Mouse (Mus musculus) left cerebral cortex, adult 8-10 months (tissue): ENCODE results near the gene Mfsd4b1. TPM values are rescaled to one million over a fixed set of nuclear protein-coding genes. Genes with fewer than 3 reads are reported as not detected.
A peak's percentile ranks its signal among the peaks of the same experiment; 100 is the strongest.

ENCODE experiments used
- DNase-seq, 2 experiments: peaks; one replicate each; pipeline ENCODE4 v3.0.0; 2022; ENCODE audit warnings: low spot score in 2 of 2
- total RNA-seq, 4 experiments: library from RNA; stranded (reverse); gene quantifications; 2 replicates each; pipeline ENCODE4 v1.2.4; 2022

The Mfsd4b1 gene
- total RNA-seq, 4 experiments from 2014 or later: 0.53 to 1.3 (median 0.79) TPM

DNA sequence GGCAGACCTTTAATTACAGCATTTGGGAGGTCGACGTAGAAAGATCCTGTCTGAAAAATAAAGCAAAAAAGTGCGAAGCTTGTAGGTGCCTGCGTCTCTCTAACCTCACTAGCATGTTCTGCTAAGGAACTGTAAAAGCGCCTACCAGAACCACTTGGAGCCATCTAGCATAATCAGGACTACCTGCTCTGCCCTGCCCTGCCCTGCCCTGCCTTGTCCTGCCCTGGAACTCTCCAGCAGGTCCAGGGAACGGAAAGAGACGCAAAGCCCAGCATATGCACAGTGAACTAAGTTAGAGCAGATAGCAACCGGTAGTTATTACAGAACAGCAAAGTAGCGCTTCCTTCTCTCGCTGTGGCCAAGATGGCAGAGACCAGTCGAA lies 64.6 kb downstream of the Mfsd4b1 start:
- no peak for DNase-seq

DNA sequence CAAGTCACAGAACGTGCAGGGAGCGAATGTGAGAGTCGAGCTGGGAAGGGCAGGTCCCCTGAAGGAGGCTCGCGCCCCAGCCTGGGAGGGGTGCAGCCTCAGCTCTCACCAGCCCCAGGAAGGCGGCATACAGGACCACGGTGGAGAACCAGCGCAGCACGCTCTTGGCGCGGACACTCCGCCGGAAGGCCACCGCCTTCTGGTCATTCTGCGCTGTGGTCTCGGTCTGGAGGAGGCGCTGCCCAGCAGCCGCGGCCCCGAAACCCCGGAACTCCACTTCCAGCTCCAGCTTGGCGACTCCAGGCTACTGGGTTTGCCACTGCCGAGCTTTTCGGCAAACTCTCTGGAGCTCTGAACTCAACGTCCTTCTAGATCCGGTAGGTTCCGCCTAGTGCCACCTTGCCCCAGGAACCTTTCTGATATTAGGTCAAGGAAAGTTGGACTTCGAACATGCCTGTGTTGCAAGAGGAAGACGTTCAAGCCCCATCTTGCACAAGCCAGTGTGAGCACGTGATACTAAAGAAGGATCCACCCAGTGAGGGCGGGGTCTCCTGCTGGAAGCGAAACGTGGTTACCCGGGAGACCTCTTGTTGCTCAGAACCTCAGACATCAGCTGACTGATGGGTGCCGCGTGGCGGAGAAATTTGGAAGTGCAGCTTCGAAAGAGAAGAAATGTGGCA lies 65.2 kb downstream of the Mfsd4b1 start, which contains the start of gene Mfsd4b3:
Gene Mfsd4b3 (minus strand): TSS at position 393 of the 680 bp plus-strand sequence.
- DNase-seq: peak; percentile 80 to 88

DNA sequence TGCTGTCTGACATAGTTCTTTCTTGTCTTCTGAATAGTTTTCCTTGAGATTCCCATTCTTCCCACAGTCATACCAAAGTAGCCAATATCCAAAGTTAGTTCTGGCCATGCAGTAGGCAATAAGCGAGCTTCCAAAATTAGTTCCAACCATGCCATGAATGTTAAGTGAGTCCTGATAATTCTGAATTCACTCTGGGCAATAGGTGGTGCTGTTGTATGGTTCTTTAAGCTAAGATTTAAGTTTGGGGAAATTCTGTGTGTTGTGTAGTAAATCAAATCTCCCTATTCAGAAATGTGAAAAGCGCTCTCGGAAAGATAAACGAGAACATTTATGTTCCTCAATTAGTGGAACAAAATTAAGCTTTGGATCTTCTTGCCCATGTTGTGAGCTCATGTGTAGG lies 66.8 kb downstream of the Mfsd4b1 start:
- DNase-seq: no peak

DNA sequence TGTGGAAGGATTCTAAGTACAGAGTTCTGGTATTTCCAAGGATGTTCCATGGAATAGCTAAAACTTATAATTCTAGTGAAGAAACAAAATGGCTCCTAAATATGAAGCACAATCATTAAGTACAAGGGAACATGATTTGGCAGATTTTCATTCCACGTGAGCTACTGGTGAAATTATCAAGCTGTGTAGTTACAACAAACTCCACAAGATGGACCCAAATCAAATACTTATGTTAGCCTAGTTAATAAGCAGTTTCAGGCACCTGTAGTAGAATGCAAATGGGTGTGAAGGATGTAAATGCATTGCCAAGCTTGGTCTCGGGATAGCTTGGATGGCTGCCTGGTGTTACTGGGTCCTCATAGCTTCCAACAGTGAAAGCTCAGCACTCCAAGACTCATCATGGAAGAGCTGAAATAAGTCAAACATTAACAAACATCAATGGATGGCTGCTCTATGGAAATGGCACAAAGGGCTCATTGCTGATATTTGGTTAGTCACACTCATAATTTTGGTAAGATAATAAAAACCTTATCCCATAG lies 68.7 kb downstream of the Mfsd4b1 start:
- no peak for DNase-seq

DNA sequence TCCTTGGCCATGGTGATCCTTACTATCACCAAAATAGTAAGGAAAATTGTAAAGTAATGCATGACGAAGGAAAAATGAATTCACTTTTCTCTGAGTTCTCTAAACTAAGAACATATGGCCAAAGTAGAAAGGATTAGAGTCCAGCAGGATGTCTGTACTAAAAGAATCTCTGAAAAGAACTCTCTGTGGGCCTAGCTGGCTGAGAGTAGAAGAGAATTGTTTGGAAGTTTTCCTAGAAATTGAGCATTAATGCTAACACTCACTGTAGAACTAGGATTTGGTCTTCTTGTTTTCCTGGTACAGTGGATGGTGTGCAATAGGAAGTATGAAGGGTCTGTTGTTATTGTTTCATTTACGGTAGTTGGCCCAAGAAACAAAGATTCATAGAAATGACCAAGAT lies 69.9 kb downstream of the Mfsd4b1 start:
- no peak for DNase-seq

Other genes with a start within 250 kb of the Mfsd4b1 start
- 10 to 100 TPM in 1 of 4 experiments, 1 to 10 TPM in 3; 8.7 to 10.0 (median 9.0) TPM for gene Mfsd4b4, start 126.0 kb downstream of the Mfsd4b1 start, total RNA-seq
- gene Mfsd4b2, start 98.3 kb downstream of the Mfsd4b1 start, total RNA-seq: under 1 TPM; 0.28 to 0.61 (median 0.36) TPM
- under 1 TPM in 2 of 4 experiments, not detected in 2; 0.21 to 0.46 TPM for gene Mfsd4b3, start 65.1 kb downstream of the Mfsd4b1 start, total RNA-seq
- gene Mfsd4b5, start 38.6 kb downstream of the Mfsd4b1 start, total RNA-seq: under 1 TPM in 3 of 4 experiments, not detected in 1; 0.25 to 0.44 (median 0.27) TPM
- gene Slc16a10, start 117.0 kb upstream of the Mfsd4b1 start, total RNA-seq: 1 to 10 TPM; 2.9 to 4.5 (median 3.6) TPM
- gene Rpf2, start 221.8 kb upstream of the Mfsd4b1 start, total RNA-seq: 10 to 100 TPM; 15.9 to 22.5 (median 17.5) TPM
- gene Gtf3c6, start 232.8 kb upstream of the Mfsd4b1 start, total RNA-seq: 10 to 100 TPM; 21.8 to 25.9 (median 22.8) TPM